Comparison of ENCODE assay signal across 17 mouse cellular contexts in the genomic region with DNA sequence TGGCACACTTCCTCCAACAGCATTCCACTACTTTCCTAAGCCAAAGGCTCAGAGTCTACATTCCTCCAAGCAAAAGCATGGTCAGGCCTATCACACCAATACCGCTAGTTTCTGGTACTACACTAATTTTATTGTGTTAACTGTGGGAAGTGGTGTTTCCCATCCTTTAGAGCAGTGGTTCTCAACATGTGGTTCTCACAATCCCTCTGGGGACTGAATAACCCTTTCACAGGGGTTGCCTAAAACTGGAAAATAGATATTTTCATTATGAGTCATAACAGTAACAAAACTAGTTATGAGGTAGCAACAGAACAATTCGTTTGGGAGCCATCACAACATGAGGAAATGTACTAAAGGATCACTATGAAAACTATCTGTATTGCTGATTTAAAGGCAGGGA.
"Had no signal": no experiment of that assay in that cellular context is flagged by ENCODE, and none has a peak within 500 bp of the region (broad histone marks: within the 10 kb centered on the region; RNA-seq: fewer than 3 reads in every experiment).

No protein-coding gene starts in this region.

- H3K36me3 ChIP-seq: limb, embryonic 10.5 days; limb, embryonic 13.5 days; liver, embryonic 12.5 days; liver, embryonic 15.5 days; lung, embryonic 15.5 days had no signal

- H3K4me3 ChIP-seq: layer of hippocampus, adult 2 months; limb, embryonic 10.5 days; limb, embryonic 13.5 days; liver, embryonic 12.5 days; liver, embryonic 15.5 days; lung, embryonic 15.5 days had no signal

- H3K27me3 ChIP-seq: limb, embryonic 13.5 days; liver, embryonic 12.5 days; liver, embryonic 15.5 days; lung, embryonic 15.5 days had no signal

- DNase-seq: kidney, postnatal 25 days; layer of hippocampus, adult 9-11 months; liver; lung, adult 18-20 months; lung, postnatal 14 days; lung, postnatal 4 days; midbrain, embryonic 14.5 days; right cerebral cortex, postnatal 14 days; right cerebral cortex, postnatal 4 days; thymus, adult 2 months; thymus, postnatal 25 days had no signal
